Mouse (Mus musculus) fibroblast of lung, adult 2 months (primary cell): ENCODE measurements around the gene Meioc.

Source experiments
- DNase-seq: peaks from one replicate; pipeline ENCODE4 v3.0.0-alpha.2; 2011; ENCODE audit warnings: low read depth

Meioc gene

DNA sequence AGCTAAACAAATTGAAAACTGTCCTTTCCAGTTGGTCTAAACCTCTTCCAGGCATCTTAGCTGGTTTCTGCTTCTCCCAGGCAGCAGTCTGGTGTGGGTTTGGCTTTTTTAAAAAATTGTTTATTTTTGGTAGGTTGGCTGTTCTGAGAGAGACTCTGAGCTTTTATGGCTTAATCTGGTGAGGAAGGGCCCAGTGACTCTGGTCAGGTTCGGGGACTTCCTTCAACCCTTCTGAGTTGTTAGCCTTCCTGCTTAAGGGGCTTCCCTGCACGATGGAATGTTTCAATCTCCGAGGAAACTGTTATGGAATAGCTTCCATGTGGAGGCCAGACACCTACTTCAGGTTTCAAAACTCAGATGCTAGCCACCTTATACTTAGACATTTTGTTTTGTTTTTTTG is at the start of gene Meioc:
Gene Meioc (plus strand): TSS at position 301 of the 400 bp plus-strand sequence.
- DNase-seq: no peak

- DNase-seq: no peak
These were observed 44.1 kb upstream of the Meioc start for GRCm38 (mm10) chr11:102619449-102619848.

GRCm38 (mm10) chr11:102623876-102624789 is 39.4 kb upstream of the Meioc start:
- DNase-seq: no peak

GRCm38 (mm10) chr11:102624888-102625407 is 38.6 kb upstream of the Meioc start:
- no peak for DNase-seq

- no peak for DNase-seq
These were observed 36.2 kb upstream of the Meioc start for GRCm38 (mm10) chr11:102627171-102627931.

DNA sequence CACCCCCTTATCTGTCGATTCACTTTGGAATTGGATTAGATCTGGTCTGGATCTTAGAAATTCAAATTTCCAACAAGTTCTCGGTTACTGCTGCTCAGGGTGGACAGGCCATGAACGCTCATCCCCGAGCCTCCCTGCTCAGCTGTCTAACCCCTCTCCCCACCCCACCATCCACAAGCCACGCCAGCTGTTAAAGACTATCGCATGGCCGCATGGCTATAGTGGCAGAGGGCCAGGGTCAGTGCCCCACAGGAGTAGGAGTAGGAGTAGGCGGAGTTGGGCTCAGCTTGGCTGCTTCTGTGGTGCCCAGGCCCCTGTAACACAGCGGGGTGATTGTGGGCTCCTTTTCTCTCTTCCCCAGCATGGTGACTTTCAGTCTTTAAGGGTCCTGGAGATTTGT is 35.0 kb upstream of the Meioc start:
- no peak for DNase-seq

- no peak for DNase-seq
These were observed 34.1 kb upstream of the Meioc start for GRCm38 (mm10) chr11:102629375-102629774.

DNA sequence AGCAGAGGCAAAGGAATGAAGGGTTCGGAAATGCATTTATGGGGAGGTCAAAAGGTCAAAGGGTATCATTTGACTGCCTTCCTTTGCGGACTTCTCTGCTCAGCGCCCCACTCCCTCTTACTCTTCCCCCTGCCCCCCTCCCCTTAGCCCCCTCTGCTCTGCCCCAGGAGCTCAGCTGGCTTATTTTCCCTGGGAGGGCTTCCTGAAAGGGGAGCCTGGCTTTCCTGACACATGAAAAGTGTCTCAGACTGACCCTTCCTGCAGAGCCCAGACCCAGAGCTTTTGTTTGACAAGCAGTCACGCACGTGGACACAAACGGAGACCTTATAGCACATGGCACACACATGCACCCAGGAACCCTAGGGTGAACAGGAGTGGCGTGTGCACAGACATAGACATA is 32.8 kb upstream of the Meioc start:
- DNase-seq: no peak

DNA sequence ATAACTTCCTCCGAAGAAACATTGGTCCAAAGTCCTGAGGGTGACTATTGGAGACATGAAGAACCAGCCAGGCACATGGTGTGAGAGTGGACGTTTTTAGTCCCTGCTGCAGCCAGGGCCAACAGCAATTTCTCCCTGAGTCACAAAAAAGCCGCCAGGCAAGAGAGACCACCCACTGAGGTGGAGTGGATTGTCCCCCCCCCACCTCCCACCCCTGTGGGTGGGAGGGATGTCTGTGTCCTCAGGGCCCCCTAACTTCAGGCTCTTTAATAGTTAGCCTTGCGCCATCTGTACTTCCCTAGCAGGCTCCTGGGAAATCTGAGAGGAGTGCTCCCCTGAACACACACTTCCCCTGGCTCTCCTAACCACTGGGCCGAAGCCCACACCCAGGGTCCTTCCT is 32.3 kb upstream of the Meioc start:
- DNase-seq: no peak

GRCm38 (mm10) chr11:102632725-102633124 is 30.8 kb upstream of the Meioc start:
- no peak for DNase-seq

DNA sequence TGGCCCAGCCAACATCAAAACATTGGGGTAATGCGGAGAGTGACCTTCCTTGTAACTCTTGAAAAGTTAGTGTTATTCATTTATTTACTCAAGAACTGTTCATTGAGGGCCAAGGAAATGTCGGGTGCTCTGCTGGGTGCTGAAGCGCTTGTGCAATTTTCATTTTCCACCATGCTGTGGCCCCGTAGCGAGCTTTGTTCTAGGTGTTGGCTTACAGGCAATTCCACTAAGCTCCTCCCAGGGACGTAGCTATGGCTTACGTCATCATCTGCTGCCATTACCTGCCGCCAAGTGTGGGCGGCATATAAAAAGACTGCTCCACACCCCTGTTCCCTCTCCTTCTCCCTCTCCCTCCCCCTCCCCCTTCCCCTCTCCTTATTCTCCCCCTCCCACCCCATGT is 30.1 kb upstream of the Meioc start:
- no peak for DNase-seq

DNA sequence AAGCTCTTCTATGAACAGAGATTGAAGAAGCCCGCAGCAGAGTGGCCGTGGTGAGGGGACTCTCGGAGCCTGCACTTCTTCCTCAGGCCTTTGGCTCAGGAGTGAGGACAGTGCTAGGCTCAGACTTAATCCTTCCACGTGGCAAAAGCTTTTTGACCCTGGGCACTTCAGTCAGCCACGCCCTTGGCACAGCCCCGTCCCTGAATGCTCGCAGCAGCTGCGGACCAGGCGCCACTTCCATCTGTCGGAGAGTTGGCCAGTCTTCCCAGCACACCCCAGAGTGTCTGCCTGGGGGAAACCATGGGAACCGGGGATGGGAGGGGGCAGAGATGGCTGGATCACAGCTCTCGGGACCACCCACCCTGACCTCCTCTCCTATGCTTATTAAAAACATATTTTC is 26.6 kb upstream of the Meioc start:
- DNase-seq: no peak

DNA sequence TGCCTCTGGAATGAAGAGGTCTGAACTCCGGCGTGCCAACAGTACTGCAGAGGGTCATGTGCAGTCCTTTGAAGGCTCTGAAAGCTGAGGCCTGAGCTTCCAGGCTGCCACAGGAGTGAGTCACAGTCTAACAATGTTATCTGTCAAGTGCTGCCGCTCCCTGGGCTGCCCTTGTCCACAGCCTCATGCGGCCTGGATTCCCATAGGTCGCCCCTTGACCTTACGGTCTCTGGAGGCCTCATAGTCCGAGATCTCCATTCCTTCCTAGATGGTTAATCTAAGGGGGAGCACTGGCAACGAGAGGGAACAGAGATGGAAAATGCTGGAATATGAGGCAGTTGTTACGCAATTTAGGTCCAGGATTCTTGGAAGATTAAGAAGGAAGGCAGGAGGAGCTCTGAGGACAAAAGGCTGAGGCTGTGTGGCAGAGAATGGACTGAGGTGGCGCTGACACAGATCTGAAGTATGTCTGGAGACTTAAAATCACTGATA is 19.6 kb upstream of the Meioc start:
- DNase-seq: peak; percentile 82

GRCm38 (mm10) chr11:102646226-102646625 is 17.3 kb upstream of the Meioc start:
- DNase-seq: no peak

GRCm38 (mm10) chr11:102647885-102648284 is 15.6 kb upstream of the Meioc start:
- no peak for DNase-seq

- DNase-seq: no peak
These were observed 12.1 kb upstream of the Meioc start for GRCm38 (mm10) chr11:102651381-102651780.

- no peak for DNase-seq
These were observed 10.7 kb upstream of the Meioc start for GRCm38 (mm10) chr11:102652844-102653243.

GRCm38 (mm10) chr11:102655888-102656287 is 7.6 kb upstream of the Meioc start:
- no peak for DNase-seq

- DNase-seq: no peak
These were observed 7.1 kb upstream of the Meioc start for GRCm38 (mm10) chr11:102656326-102656926.

- DNase-seq: no peak
These were observed 6.6 kb upstream of the Meioc start for GRCm38 (mm10) chr11:102656931-102657330.

DNA sequence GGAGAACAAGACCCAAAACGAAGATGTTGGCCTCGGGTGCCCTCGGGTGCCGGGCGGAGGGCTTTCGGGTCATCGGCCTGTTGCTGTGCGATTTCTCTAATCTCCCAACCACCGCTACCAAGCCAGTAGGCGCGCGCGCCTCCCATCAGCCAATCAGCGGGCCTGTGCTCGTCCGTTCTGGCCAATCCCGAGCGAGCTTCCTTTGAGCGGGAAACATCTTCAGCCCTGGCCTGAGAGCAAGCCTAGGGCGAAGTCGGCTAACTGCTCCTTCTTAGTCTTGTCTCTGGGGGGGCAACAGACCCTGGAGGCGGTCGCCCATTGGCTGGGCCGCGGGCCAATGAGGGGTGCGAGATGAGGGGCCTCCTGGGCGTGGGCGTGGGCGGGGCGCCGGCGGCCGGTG is 1.6 kb downstream of the Meioc start:
- DNase-seq: no peak
